ENCODE assay signal across 17 mouse cellular contexts in the genomic region with DNA sequence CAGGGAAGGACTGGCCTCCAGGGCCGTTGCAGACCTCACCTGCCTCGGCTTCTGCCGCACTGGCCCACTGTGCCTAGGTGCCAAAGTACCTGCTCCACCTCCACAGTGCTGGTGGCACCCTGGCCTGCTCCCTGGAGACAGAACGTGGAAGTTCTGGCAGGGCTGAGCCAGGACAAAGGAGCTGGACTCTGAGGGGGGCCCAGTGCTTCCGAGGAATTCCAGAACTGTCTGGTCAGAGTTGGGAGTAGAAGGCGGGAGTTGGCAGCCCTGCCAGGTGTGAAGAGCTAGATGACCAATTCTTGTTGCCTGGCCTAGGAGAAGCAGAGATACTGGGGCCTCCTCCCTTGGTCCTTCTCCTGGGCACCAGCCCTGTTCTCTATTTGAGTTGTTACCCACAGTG.
A peak's percentile ranks its signal among the peaks of the same experiment; 100 is the strongest.
DNase-seq lines count a peak whose midpoint lies in the region; ATAC-seq and TF ChIP-seq lines count a peak whose summit lies in the region.
"Had no signal": no experiment of that assay in that cellular context is flagged by ENCODE, and none has a peak within 500 bp of the region (broad histone marks: within the 10 kb centered on the region; RNA-seq: fewer than 3 reads in every experiment).

No protein-coding gene starts in this region.

- no peaks in the 10 kb centered on the region for H3K27me3 ChIP-seq in heart, embryonic 14.5 days (ENCODE audit: control insufficient read depth, insufficient read depth, low read length)
- H3K27me3 ChIP-seq in heart, embryonic 12.5 days (replicated peaks) = no peaks in the 10 kb centered on the region
- H3K27me3 ChIP-seq in Patski = no peaks in the 10 kb centered on the region
- H3K27me3 ChIP-seq in limb, embryonic 15.5 days = no peaks in the 10 kb centered on the region
- H3K27me3 ChIP-seq: embryonic facial prominence, embryonic 12.5 days; hindbrain, embryonic 13.5 days; liver, embryonic 13.5 days; neural tube, embryonic 15.5 days had no signal

- H3K36me3 ChIP-seq in heart, embryonic 14.5 days (ENCODE audit: control insufficient read depth, insufficient read depth, low read length) = 0 out of 2 replicates have a peak, but pooled peaks cover 6% of the 10 kb centered on the region
- peaks cover 7% of the 10 kb centered on the region; the same call in 1 of the 2 replicates for H3K36me3 ChIP-seq in heart, embryonic 12.5 days
- no peaks in the 10 kb centered on the region for H3K36me3 ChIP-seq in limb, embryonic 15.5 days
- H3K36me3 ChIP-seq: G1E; hindbrain, embryonic 13.5 days; liver, embryonic 13.5 days; neural tube, embryonic 15.5 days had no signal

- peaks cover 65 to 84% of the 10 kb centered on the region in 2 experiments for H3K4me1 ChIP-seq in heart, embryonic 14.5 days (ENCODE audit: control insufficient read depth in 2 of 2, insufficient read depth in 2 of 2, low read length in 2 of 2)
- peaks cover 85% of the 10 kb centered on the region for H3K4me1 ChIP-seq in heart, embryonic 12.5 days (replicated peaks)
- H3K4me1 ChIP-seq in limb, embryonic 15.5 days = peaks cover 47% of the 10 kb centered on the region

- no peak for ATAC-seq in heart, embryonic 14.5 days (ENCODE audit: insufficient number of reproducible peaks, insufficient read depth, low FRiP score, low read depth)
- ATAC-seq in heart, embryonic 12.5 days (ENCODE audit: insufficient number of reproducible peaks, low FRiP score) = no peak
- peak; percentile 79 for ATAC-seq in Patski
- ATAC-seq in limb, embryonic 15.5 days (ENCODE audit: insufficient number of reproducible peaks, low FRiP score, low TSS enrichment, low read depth) = no peak
- ATAC-seq: activated CD4-positive, CD25-positive, alpha-beta regulatory T cell, adult 4 months had no signal

- CTCF ChIA-PET in Patski (lab: Charles Lee) = interaction anchor here (0.8 to 1.8 kb wide), 6 partner anchors 9 to 146 kb away, joined by 3 to 7 read pairs (median 4); no protein-coding TSS in a partner anchor

- no peak overlapping the region for H3K4me3 ChIP-seq in heart, embryonic 14.5 days (ENCODE audit: control insufficient read depth in 1 of 2, insufficient read depth in 1 of 2, low read depth in 1 of 2, low read length in 2 of 2)
- H3K4me3 ChIP-seq in heart, embryonic 12.5 days = no peak overlapping the region
- H3K4me3 ChIP-seq in limb, embryonic 15.5 days = no peak overlapping the region
- H3K4me3 ChIP-seq: embryonic facial prominence, embryonic 12.5 days; hindbrain, embryonic 13.5 days; liver, embryonic 13.5 days; megakaryocyte, embryonic 14.5 days; neural tube, embryonic 15.5 days had no signal

- no peak for TF ChIP-seq CTCF in Patski (IDR thresholded peaks at IDR 0.05)

- in situ Hi-C loops in Patski (cut with MboI; ENCODE audit: low pct_unique_long_range_greater_than_20kb) = loop anchor here (25.0 kb wide), 1 partner anchor 1210 kb away; no protein-coding TSS in a partner anchor

- H3K4me2 ChIP-seq in heart, embryonic 14.5 days (ENCODE audit: low read length) = no peak overlapping the region
- no peak overlapping the region for H3K4me2 ChIP-seq in heart, embryonic 12.5 days
- no peak overlapping the region for H3K4me2 ChIP-seq in limb, embryonic 15.5 days
- H3K4me2 ChIP-seq: embryonic facial prominence, embryonic 12.5 days; hindbrain, embryonic 13.5 days; liver, embryonic 13.5 days; neural tube, embryonic 15.5 days had no signal

- H3K9ac ChIP-seq in heart, embryonic 14.5 days (ENCODE audit: low read length) = no peak overlapping the region
- no peak overlapping the region for H3K9ac ChIP-seq in heart, embryonic 12.5 days
- no peak overlapping the region for H3K9ac ChIP-seq in limb, embryonic 15.5 days
- H3K9ac ChIP-seq: embryonic facial prominence, embryonic 12.5 days; hindbrain, embryonic 13.5 days; liver, embryonic 13.5 days; neural tube, embryonic 15.5 days had no signal

- no peaks in the 10 kb centered on the region for H3K9me3 ChIP-seq in heart, embryonic 14.5 days (ENCODE audit: control insufficient read depth, low read length)
- no peaks in the 10 kb centered on the region for H3K9me3 ChIP-seq in heart, embryonic 12.5 days (replicated peaks)
- H3K9me3 ChIP-seq in limb, embryonic 15.5 days = no peaks in the 10 kb centered on the region
- H3K9me3 ChIP-seq: embryonic facial prominence, embryonic 12.5 days; G1E; hindbrain, embryonic 13.5 days; liver, embryonic 13.5 days; megakaryocyte, embryonic 14.5 days; neural tube, embryonic 15.5 days had no signal

- peak overlapping the region; percentile 23 to 24; a peak in 2 of 4 replicates for H3K27ac ChIP-seq in heart, embryonic 14.5 days (replicated peaks in 1 of 2; ENCODE audit: control insufficient read depth in 1 of 2, insufficient read depth in 1 of 2, low read depth in 2 of 2, low read length in 2 of 2)
- H3K27ac ChIP-seq in heart, embryonic 12.5 days (ENCODE audit: poor library complexity, severe bottlenecking) = no peak overlapping the region
- H3K27ac ChIP-seq in limb, embryonic 15.5 days = 0 out of 2 replicates have a peak overlapping the region, but pooled peaks have one; percentile 4
- H3K27ac ChIP-seq: embryonic facial prominence, embryonic 12.5 days; hindbrain, embryonic 13.5 days; liver, embryonic 13.5 days; neural tube, embryonic 15.5 days had no signal

- WGBS in heart, embryonic 14.5 days = 66% methylated on average over 6 of the region's 6 CpGs
- WGBS in heart, embryonic 12.5 days = 72% methylated on average over 6 of the region's 6 CpGs
- WGBS in limb, embryonic 15.5 days = 59% methylated on average over 6 of the region's 6 CpGs

- POLR2A ChIA-PET in Patski (lab: Charles Lee) = interaction anchor here (0.7 to 5.3 kb wide), 6 partner anchors 11 to 1216 kb away, joined by 3 to 120 read pairs (median 4); no protein-coding TSS in a partner anchor

- peak; percentile 92 for DNase-seq in Patski (ENCODE audit: low read depth, low spot score)
- peak; percentile 97 for DNase-seq in kidney, adult 9 months
- no peak for DNase-seq in frontal cortex, postnatal 25 days (ENCODE audit: low spot score in 2 of 2)
- no peak for DNase-seq in adrenal gland, postnatal 25 days
- DNase-seq: cerebellum, adult 9-11 months; gastrocnemius, postnatal 10 days; liver, embryonic 13.5 days; thymus, adult 2 months had no signal

Comparison
In these comparisons a context has a peak if more than half of its experiments do, and no peak if none do; other contexts are left out.
1. DNase-seq: peak in Patski (single experiment) and kidney, adult 9 months (single experiment); none in frontal cortex, postnatal 25 days (0 of 2) and adrenal gland, postnatal 25 days (single experiment).